Mouse (Mus musculus) large intestine, adult 2 months (tissue): ENCODE results near the gene Asf1a. TPM values are rescaled to one million over a fixed set of nuclear protein-coding genes. Genes with fewer than 3 reads are reported as not detected.
A peak's percentile ranks its signal among the peaks of the same experiment; 100 is the strongest.
"Not testable (repeated sequence)": the region's sequence is repeated elsewhere in the genome, so short reads cannot be mapped to it uniquely, and the experiment has no call there.

Experiments used
- DNase-seq: peaks from one replicate; pipeline ENCODE4 v3.0.0-alpha.2; 2012; ENCODE audit warnings: low read depth, low spot score
- WGBS: fragments of 180-500 bp; shearing (Covaris S2); methylation state at CpG from one replicate; pipeline ENCODE4 v1.1.7; 2018; 5-methylcytosine and 5-hydroxymethylcytosine counted together
- polyA plus RNA-seq: library from polyadenylated mRNA; depleted of rRNA; stranded (reverse); fragments of >200 nt; gene quantifications from 2 replicates; pipeline ENCODE4 v1.2.3, GENCODE M21; 2012; rRNA removed

Asf1a gene
- 4.0 and 4.7 TPM in 2 replicates for polyA plus RNA-seq

DNA sequence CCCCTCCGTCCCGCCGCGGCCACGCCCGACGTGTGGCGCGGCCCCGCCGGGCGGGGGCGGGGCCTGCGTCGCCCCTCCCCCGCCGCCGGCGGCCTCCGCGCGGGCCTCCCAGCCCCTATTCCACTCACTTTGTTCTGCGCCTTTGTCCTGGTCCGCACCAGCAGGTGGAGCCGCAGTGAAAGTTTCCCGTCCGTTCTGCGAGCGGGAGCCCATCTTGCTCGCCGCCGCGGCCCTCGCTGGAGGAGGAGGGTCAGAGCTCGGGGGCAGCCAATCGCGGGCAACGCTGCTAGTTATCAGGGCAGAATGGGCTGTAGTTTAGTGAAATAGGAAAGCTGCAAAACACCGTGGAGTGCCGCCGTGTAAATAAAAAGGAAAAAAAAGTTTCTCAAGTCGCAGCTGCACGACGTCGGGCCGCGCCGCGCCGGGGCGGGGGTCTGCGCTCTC lies at the start of gene Asf1a:
Gene Asf1a (plus strand): TSS at position 81 of the 444 bp plus-strand sequence.
- WGBS: under 1% methylated on average over 52 of the region's 52 CpGs

DNA sequence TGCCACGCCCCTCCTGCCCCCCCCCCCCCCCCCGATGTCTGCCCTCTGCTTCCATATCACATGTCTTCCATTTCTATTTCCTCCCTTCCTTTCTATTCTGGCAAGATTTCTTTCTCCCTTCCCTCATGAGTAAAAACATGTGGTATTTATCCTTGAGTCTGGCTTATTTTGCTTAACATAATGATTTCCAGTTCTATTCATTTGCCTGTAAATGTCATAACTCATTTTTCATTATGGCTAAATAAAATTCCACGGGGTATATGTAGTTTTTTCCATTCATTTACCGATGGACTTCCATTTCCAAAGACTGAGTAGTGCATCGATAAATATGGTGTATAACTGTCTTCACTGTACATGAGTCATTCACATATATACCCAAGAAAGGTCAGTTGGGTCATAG lies 34.6 kb upstream of the Asf1a start:
- 78% methylated on average over 5 of the region's 5 CpGs for WGBS
- no peak for DNase-seq

More for the DNA sequence above, at the start of gene Asf1a:
- peak; percentile 84 for DNase-seq

DNA sequence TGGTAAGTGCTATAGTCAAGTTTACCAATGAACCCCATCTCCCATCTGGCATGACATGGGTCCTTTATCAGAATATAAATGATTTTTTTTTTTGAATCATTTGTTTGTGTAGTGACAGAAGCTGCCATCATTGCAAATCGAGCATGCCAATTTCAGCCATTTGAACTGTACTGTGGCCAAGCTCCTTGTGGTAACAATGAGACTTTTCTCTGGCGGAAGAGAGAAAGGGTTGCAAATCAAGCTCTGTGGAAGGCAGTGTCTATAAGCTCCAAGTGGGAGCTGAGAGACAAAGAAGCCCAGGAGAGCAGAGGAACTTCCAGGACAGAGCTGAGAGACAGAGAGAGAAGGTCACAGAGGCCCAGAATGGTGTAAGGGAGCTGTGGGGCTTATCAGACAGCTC lies 31.0 kb upstream of the Asf1a start:
- WGBS: 79% methylated on average over 2 of the region's 2 CpGs
- no peak for DNase-seq

DNA sequence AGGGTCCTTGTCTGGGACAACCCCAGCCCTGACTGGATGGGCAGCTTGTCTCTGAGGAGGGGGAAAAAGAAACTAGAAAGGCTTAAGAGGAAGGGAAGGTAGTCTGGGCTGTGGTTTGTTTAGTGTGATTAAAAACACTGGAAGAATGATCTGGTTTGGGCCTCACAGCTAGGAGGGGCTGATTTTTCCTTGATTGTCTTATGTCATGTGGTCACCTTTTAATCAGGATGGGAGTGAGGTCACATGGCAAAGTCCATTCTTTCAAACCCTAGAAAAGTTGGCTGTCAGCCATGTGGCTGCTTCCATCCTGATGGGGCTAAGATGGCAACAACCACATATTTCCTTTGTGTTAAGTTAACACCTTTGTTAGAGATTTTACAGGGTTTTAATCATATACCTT lies 28.0 kb upstream of the Asf1a start:
- DNase-seq: peak; percentile 4

DNA sequence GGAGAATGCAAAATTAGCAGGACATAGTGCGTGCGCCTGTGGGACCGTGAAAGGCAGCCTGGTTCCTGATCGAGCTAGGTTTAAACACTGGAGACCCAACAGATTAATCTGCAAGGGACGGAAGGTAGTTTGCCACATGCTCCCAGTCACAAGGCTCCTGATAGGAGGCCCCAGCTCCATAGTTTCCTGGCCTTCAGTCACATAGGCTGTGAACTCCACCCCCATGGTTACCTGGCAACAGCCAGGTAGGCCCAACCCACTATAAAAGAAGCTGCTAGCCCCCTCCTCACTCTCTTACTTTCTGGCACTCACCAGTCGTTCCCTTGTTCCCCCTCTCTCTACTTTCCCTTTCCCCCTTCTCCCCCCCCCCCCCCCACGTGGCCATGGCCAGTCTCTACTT lies 16.4 kb upstream of the Asf1a start:
- DNase-seq: no peak
- 55% methylated on average over 7 of the region's 7 CpGs for WGBS

DNA sequence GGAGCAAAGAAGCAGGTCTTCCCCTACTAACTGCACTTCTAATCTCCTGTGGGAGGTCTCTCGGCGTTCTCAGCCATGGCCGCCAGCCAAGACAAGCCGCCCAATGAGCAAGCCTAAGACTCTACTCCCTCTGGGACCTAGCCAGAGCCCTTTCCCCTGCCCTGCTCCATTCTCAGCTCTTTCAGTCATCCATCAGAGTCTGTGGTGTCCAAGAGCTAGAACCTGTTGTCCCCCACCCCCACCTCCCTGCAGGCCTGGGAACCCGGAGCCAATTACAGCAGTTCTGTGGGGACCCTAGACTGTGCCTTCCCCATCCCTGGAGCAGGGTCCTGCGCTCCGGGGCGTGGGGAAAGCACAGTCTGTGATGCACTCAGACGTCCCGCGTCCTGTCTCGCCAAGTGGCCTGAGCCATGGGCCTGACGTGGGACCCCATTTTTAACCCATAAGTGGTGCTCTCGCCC lies 15.9 kb upstream of the Asf1a start:
- no peak for DNase-seq
- WGBS: 38% methylated on average over 13 of the region's 14 CpGs

DNA sequence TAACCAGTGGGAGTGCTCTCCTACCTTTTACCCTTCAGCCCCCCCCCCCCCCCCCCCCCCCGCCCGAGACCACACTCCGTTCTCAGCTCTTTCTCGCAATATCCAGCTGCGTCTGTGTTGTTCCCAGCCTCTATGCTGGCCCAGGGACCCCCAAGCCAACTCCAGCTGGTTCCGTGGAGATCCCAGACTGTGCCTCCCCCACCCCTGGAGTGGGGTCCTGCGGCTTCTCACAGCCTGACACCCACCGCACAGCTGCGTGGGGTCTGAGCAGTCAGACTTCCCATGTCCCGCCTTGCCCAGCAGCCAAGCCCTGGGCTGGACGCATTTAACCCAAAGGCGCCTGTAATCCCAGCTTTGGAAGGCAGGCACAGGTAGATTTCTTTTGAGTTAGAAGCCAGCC lies 15.5 kb upstream of the Asf1a start:
- DNase-seq: no peak
- 45% methylated on average over 12 of the region's 12 CpGs for WGBS

DNA sequence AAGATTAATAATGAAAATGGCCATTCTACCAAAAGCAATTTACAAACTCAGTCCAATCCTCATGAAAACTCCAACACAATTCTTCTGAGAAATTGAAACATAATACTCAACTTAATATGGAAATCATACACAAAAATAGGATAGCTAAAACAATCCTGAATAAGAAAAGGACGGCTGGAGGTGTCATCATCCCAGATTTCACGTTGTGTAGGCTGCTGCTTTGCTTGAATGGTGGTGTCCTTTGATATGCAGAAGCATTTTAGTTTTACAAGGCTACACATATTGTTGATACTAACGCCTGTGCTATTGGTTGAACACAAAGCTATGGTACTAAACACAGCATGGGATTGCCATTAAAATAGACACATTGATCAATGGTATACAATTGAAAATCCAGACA lies 10.8 kb upstream of the Asf1a start:
- 87% methylated on average over 3 of the region's 3 CpGs for WGBS
- DNase-seq: no peak

DNA sequence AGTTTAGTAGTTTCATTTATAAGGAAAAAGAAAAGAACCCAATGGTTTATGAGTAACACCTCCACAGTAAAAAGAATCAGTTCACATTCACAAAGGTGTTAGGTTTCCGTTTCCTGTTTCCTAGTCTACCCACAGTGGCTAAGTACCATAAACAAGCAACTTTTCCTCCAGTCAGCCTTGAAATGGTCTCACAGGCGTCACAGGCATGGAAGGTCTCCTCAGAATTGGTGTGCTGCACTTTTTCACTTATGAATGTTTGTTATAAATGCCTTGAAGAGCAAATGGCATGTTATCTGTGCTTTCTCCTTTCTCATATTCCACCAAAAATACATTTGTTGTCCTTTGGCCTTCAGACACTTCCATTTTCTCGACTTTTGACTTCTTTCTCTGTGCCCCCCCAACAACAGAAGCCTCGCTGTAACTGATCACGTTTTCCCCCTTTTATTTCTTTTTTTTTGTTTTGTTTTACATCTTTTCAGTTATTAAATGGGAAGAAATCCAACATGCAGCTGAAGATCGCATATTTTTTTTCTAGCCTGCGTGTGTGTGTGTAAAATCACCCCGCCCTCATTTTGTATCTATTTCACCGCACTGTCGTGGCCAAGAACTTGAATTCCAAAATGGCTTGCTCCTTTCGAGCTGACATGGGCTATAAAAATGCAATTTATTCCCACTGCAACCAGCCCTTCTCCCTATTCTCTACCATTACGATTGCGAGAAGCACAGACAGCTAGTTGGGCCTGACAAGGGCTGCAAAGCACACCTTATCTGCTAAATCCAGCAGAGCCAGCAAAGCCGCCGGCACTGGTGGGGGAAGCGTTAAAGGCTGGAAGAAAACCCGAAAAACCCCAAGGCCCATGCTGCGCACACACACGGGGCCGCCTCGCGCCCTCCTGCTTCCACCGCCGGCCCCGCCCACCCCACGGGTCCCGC lies 547 bp upstream of the Asf1a start:
- WGBS: 2% methylated on average over 27 of the region's 27 CpGs

DNA sequence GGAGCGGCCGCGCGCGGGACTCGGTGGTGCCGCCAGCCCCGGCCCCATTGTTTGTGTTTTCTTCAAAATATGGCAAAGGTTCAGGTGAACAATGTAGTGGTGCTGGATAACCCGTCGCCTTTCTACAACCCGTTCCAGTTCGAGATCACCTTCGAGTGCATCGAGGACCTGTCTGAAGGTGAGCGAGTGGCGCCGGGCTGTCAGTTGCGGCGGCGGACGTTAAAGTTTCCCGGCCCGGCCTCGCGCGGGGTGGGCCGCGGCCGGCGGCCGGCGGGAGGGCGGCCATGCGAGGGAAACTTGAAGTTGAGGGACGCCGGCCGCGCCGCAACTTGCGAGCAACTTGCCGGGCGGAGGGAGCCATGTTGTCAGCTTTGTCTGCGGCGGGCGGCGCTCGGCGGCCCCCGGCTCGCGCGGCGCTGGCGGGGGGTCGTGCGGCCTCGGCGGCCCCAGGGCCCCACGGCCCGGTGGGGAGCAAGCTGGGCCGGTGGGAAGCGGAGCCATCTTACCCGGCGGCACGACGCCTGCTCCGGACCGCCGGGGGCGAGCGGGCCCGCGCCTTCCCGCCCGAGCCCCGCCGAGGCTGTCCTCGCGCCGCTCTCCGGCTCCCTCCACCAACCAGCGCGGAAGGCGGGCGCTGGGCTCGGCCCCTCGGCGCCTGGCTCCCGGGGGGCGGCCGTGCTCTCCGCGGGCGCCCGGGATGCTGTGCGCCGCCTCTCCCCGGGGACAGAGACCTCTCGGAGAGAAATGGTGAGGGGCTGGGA lies 744 bp downstream of the Asf1a start:
- DNase-seq: no peak
- 1% methylated on average over 97 of the region's 99 CpGs for WGBS

More for the DNA sequence above, 547 bp upstream of the Asf1a start:
- DNase-seq: no peak

DNA sequence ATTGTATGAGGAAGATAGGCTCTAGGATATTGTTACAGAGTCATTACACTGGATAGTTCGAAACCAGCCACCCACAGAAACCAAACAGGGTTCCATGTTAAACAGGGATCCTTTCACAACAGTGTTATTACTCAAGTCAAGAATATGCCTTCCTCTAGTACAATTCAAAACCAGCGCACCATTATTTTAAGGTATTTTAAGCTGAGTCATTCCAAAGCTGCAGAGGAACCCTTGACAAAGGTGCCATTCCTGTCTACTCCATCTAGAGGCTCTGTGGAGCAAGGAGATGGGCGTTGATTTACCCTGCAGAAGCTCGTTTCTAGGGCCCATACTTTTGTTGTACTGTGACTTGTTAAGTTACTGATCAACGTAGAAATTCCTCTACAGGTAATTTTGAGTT lies 2.3 kb downstream of the Asf1a start:
- DNase-seq: no peak

DNA sequence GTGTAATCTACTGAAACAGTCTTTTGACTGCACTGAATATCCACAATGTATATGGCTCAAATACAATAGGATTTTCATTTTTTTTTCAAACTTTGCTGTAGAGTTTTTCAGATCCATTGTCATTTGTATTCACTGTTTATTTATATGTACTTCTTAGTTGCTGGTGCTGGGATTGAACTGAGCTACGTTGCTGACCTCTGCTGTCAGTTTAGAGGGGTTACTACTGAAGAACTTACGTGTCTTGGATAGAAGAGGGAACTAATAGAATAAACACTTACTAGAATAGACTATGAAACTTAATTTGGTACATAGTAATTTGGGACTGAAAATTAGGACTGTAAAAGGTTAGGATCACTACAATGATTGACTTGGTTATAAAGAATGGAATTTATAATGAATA lies 8.8 kb downstream of the Asf1a start:
- 71% methylated on average over 2 of the region's 2 CpGs for WGBS

More for the DNA sequence above, 2.3 kb downstream of the Asf1a start:
- WGBS: 32% methylated on average over 5 of the region's 5 CpGs

DNA sequence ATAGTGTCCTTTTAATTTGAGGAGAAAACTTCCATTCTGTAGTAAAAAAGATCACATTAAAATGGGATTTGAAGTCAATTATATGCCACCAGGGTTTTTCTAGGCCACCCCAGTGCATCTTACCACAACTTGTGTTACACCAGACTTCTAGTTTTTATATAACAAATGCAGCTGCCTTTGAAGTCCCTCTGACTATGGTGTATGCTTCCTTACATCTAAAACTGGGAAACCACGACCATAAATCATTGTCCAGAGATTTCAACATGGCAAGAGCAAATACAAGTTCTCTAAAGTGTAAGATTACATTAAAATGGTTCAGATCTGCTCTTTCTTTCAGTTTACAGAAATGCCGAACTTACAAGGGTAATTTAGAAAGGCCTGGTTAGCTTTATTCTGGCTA lies 11.7 kb downstream of the Asf1a start:
- no peak for DNase-seq
- WGBS: 40% methylated on average over 2 of the region's 2 CpGs

More for the DNA sequence above, 8.8 kb downstream of the Asf1a start:
- no peak for DNase-seq

DNA sequence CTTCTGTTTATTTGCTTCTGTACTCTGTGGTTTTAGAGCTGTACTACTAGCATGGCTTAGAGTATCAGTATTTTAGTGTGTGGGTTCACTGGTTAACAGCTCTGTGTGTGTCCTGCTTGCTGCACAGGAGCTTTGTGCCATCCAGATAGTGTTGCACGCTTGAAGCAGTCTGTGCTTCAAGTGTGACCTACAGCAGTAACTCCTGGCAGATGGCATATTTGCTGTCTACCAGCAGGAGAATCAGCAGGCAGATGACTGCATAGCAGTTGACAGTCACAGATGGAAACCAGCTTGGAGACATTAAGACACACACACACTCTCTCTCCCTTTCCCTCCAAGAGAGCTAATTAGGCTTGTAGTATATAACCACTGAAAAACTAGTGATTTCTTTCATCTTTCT lies 15.6 kb downstream of the Asf1a start:
- 82% methylated on average over 1 of the region's 1 CpGs for WGBS
- no peak for DNase-seq

DNA sequence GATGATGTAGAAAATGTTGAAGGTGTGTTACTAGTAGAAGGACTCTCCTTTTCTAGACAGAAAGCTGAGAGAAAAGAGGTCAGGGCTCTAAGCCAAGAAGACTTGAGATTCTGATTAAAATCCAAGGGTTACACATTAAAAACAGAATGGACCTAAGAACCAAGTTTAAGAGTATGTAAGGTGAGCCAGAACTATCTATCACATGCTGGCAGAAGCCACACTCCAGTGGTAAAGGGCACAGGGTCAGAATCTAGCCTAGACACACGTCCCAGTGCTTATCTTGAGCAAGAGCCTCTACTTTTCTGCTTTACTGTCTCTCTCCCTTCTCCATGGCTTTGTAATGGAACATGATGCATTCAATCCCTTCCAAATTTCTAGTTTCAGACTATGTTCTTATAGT lies 17.4 kb downstream of the Asf1a start:
- WGBS: 66% methylated on average over 1 of the region's 1 CpGs
- no peak for DNase-seq

DNA sequence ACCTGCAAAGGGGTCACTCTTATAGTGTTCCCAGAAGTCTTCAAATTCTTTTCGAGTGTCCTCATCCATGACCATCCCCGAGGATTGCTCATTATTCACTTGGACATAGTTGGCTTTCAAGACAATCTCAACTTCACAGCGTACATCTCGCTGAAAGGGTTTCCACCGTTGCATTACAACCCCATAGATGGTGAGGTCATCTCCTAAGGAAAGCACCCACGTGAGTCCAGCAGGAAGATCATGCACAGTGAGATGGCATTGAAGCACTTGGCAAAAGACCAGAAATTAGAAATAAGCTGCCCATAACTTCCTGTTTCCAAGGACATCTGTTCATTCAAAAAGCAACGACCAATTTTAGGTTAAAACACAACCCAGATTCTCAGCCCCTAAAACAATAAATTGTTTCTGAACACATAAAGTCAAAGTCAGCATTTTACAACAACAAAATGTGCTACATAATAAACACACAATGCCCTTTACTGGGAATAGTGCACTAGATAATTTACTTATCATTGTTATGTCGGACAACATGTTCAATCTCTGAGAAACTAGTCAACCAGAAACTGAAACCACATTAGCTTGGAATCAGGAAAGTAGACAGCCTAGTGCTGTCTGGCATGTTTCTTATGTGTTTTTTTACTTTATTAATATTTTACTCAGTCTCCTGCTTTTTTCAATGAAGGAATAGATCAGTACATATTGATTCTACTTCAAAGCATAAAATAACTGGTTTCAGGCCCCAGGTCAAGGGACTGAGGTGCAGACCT lies 19.5 kb downstream of the Asf1a start:
- no peak for DNase-seq
- 55% methylated on average over 8 of the region's 8 CpGs for WGBS

DNA sequence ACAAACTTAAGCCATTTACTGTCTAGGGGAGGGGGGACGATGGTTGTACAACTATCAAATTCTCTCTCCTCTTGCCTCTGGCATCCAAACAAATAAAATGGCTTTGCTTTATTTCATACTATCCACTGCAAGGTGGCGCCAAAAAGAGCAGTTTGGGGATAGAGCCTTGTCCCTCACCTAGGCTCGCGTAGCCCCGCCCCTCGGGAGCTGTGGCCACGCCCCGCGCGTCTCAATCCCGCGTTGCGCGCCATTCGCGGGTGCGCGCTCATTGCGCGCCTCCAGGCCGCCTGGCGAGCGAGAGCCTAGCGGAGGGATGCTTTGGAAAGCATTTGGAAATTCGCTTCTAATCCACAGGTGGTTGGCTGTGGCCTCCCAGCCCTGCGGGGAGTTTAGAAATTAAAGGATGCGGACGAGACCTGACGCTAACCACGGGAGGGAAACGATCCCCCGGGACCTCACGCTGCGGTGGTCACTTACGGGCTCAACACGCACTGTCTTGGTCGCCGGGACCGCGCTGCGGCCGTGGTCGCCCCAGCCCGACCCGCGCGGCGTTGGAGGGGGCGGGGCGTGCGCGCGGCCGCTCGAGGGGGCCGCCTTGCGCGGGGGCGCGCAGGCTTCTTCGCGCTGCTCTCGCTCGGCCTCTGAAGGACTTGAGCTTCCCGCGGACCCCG lies 32.8 kb downstream of the Asf1a start:
- peak; percentile 68 for DNase-seq
- under 1% methylated on average over 67 of the region's 67 CpGs for WGBS

DNA sequence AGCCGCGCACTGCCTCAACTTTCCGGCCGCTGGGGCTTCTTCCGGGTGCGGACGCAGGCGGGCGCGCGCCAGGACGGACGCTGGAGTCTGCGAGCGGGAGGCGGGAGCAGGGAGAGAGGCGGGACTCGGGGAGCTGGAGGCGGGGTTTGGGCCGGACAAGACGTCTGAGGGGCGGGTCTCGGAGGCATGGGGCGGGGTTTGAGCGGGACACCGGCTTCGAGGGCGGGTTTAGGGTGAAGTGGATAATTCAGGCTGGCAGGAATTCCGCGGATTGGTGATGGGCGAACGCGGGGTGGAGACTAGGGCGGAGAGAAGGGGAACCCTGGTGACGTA lies 33.3 kb downstream of the Asf1a start:
- peak; percentile 92 for DNase-seq

DNA sequence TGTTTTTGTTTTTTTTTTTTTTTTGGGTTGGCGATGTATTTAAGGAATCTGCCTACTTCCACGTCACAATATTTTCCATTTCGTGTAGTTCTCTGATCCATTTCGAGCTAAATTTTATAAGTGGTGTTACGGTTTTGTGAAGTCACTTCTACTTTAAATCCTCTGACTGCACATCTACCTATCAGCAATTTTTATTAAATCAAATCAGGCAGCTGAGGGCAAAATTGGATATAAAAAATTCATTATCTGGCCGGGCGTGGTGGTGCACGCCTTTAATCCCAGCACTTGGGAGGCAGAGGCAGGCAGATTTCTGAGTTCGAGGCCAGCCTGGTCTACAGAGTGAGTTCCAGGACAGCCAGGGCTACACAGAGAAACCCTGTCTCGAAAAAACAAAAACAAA lies 33.8 kb downstream of the Asf1a start, which contains the start of gene Mcm9:
Gene Mcm9 (minus strand): TSS at position 101 of the 400 bp plus-strand sequence.
- DNase-seq: not testable (repeated sequence)
- WGBS: 52% methylated on average over 10 of the region's 10 CpGs

More for the DNA sequence above, 33.3 kb downstream of the Asf1a start:
- WGBS: under 1% methylated on average over 35 of the region's 35 CpGs
